Mouse (Mus musculus) adrenal gland, adult 2 months (tissue): Measurements from ENCODE around the gene Tpm1. TPM values are rescaled to one million over a fixed set of nuclear protein-coding genes. Genes with fewer than 3 reads are reported as not detected.

Experiments used
- DNase-seq: peaks from one replicate; pipeline ENCODE4 v3.0.0; 2021
- long read RNA-seq: library from polyadenylated mRNA; stranded (forward); transcript quantifications from one replicate; pipeline ENCODE4 v2.0.0, GENCODE M21; 2021
- polyA plus RNA-seq: library from polyadenylated mRNA; depleted of rRNA; stranded (reverse); fragments of >200 nt; gene quantifications from 2 replicates; pipeline ENCODE4 v1.2.3, GENCODE M21; 2012; rRNA removed
- total RNA-seq, 2 experiments: library from RNA; stranded (reverse); gene quantifications; 2 replicates each; pipeline ENCODE4 v1.2.3; 2021

Gene Tpm1
- total RNA-seq = 100 to 1,000 TPM; 144 to 271 TPM
- 30.7 and 42.3 TPM in 2 replicates for polyA plus RNA-seq
- long read RNA-seq, transcript Tpm1-215 (9 exons, 1,759 nt) = minor isoform, 12 of 92 reads
- long read RNA-seq, transcript Tpm1-216 (9 exons, 1,898 nt) = minor isoform, 10 of 92 reads
- long read RNA-seq, transcript Tpm1-212 (8 exons, 1,714 nt) = minor isoform, 20 of 92 reads
- long read RNA-seq, transcript Tpm1-211 (8 exons, 1,607 nt) = major isoform, 37 of 92 reads
- long read RNA-seq, partial matches to known transcripts = 3 of 92 reads
- long read RNA-seq, other reads (novel, unspliced or antisense) = 8 of 92 reads

GRCm38 (mm10) chr9:67049086-67049824, at the start of gene Tpm1:
Gene Tpm1 (minus strand): TSS chr9:67049406.
- DNase-seq = peak; percentile 80

GRCm38 (mm10) chr9:67094371-67094770, 45.2 kb upstream of the Tpm1 start:
- DNase-seq = no peak

DNA sequence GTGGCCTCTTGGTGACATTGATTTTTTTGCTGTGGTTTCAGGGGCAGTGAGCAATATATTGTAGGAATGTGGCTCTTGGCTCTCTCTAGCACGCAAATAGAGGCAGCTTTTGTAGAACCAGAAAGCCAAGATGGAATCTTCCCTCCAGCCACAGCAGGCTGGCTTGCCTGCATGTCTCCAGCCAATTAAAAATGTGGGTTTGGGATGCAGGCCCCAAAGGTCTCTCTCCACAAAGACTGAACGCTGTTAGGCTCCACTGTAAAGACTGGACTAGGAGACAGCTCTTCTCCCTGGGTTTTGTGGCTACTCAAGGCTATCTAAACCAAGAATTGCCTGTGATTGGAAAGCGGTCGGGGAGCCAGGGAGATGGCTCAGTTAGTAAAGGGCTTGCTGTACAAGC, 43.0 kb upstream of the Tpm1 start:
- no peak for DNase-seq

DNA sequence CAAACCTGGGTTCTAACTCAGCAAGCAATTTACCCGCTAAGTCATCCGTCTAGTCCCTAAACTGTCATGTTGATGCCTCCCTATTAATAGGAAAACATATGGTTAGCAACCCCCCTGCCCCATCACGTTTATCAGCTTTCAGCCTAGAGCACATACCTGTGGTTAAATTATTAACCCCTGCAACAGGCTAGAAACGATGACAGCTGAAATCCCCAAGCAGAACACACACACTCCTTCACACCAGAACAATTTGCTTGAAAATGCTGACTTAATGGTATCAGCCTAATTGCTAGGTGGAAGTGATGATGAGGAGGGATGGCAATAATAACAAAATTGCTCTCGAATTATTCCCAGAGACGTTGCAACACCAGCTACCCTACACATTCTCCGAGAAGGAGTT, 42.4 kb upstream of the Tpm1 start:
- no peak for DNase-seq

DNA sequence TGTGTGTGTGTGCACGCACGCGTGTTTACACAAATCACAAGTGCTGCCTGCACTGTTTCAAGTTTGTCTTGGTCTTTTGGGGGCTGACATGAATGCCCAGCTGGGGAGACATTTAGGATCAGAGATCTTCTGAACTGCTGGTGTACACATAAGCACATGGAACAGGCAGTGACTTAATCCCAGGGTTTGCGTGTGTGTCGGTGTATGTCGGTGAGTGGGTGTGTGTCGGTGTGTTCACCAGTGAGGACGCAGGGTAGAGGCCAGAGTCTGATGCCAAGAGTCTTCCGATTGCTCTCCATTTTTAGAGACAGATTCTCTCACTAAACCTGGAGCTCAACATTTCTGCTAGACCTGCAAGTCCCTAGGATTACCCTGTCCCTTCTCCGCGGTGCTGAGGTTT, 41.9 kb upstream of the Tpm1 start:
- DNase-seq = no peak

GRCm38 (mm10) chr9:67090633-67091045, 41.4 kb upstream of the Tpm1 start:
- DNase-seq = peak; percentile 47

GRCm38 (mm10) chr9:67089167-67089566, 40.0 kb upstream of the Tpm1 start:
- no peak for DNase-seq

- DNase-seq = no peak
Measured at GRCm38 (mm10) chr9:67083801-67084200, 34.6 kb upstream of the Tpm1 start.

- DNase-seq = peak; percentile 34
Measured at GRCm38 (mm10) chr9:67081688-67082087, 32.5 kb upstream of the Tpm1 start.

GRCm38 (mm10) chr9:67077658-67078319, 28.6 kb upstream of the Tpm1 start:
- no peak for DNase-seq

DNA sequence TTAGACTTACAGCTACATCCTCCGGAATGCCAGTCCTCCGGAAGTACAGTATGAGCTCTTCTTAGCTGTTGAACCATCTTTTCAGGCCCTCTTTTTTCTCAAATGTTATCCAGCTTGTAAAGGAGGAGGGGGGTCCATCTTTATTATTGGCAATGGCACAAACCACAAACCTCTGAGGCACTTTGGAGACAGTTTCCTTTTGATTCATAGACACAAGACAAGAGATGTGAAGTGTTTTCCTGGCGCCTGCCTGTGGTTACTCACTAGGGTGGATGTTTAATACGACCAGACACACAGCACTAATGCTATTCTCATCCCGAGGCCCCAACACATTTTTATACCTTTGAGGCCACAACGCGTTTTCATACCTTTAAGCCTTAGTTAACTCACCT, 28.1 kb upstream of the Tpm1 start:
- no peak for DNase-seq

- no peak for DNase-seq
Measured at GRCm38 (mm10) chr9:67072182-67072581, 23.0 kb upstream of the Tpm1 start.

DNA sequence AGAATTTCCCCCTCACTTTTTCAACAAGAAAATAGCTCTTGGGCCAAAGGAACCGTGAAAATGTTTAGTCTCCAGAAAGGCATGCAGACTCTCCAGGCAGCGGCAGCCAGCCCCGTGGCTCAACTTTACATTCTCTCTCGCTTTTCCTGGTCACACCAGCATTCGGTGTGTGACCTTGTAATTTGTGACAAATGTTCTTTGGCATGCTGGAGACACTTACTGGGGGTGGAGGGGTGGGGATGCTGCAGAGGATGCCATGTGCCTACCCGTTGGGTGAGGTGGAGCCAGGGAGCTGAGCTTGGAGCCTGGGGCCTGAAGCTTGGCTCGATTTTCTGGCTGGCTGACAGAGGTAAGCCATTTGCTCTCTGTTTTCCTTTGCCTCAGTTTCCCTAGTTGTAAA, 22.4 kb upstream of the Tpm1 start:
- peak; percentile 25 for DNase-seq

DNA sequence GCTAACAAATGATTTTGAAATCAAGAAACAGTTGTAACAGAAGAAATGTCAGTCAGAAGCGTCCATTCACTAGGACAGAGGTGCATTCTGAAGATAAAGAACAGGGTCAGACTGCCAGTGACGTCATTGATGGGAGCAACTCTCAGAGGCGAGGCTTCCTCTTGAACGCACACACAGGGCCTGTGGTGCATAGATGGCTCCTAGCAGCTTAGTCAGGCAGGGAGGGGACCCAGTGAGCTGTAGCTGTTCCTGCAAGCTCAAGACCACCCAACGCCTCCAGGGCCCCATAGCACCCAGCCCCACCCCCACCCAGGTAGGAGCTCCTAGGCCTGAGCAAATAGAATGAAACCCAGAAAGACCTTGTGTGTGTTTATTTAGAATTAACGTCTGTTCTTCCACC, 21.9 kb upstream of the Tpm1 start:
- no peak for DNase-seq

DNA sequence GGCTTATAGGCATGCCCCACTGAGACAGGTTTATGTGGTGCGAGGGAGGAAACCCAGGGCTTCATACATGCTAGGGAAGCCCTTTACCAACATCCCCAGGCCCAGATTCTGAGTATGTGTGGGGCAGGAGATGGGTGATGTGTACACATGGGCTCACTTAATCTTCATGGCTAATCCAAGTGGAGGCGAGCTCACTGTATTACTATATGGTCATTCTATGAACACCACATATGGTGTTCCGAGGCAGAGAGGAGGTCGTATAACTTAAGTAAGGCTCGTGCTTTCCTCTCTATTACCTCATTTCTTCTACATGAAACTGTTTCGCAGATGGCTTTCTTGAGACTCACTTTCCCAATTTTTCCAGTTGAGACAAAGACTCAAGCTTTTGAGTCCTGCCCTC, 17.4 kb upstream of the Tpm1 start:
- DNase-seq = no peak

DNA sequence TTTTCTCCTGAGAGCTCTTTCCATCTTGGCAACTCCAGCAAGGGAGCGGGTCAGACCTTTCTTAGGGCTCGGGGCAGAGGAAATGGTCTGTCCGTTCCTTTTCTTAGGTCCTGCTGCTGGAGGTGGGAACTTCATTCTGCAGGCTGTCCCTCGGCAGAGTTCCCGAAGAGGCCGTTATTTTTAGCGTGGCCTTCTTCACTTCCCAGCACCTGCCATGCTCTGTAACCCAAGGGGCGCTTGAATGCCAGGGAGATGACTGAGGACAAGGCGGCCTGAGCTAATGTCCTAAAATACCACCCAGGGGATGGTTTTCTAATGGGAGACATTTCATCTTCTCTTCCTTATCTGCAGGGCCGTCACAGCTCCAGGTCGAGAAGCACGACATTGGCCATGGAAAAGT, 10.5 kb upstream of the Tpm1 start:
- DNase-seq = no peak

DNA sequence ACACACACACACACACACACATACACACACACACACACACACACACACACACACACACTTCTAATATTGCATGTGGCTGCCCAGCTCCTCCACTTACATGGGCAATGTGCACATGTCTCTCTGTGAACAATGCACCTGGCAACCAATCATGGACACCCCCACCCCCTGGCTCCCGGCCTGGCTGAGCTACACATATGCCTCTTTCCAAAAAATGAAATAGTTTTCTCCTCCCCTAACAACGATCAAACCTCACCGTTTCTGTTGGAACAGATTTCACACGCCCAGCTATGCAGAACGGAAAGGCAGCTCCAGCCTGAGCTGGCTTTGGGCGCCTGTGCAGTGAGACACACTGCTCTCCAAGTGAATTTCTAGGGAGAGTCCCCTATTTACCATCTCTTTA, 9.2 kb upstream of the Tpm1 start:
- DNase-seq = no peak

DNA sequence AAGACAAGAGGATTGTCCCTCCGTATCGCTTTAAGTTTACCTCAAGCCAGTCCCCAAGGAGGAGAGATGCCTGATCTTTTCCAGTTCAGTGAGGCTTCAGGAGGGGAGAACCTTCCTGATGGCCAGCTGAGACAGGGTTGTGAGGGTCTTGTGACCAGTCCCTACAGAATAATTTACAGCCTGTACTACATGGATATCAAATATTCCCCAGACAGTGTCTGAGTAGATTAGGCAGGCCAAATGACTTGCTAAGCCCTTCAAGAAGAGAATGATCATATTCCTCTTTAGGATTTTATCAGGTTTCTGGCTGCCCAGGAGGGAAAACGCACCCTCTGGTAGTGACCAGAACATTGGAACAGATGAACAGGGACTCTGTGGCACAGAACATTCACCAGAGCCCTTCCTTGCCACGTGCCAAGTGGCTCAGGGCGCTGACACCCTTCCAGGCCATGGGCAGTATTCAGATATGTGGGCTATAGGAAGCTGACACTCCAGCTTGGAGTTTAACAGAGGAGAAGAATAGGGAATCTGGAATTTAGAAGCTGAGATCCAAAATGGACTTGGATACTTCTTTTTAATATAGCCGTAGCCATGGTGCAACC, 1.6 kb upstream of the Tpm1 start:
- no peak for DNase-seq

DNA sequence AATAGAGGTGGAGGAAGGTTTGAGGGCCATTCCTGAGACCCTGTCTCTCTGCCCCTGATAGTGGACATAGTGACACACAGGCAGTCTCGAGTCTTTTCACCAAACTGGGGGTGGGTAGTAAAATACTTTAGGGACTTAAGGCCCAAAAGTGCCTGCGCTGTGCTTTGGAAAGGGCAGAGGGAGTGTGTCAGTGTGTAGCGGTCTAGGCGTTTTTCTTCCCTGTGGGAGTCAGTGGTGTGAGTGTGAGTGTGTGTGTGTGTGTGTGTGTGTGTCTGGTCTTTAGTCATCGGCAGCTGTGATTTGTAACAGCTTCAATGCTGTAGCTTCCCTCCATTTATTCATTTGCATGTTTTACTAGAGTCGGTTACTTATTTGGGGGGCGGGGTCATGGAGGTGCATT, 630 bp upstream of the Tpm1 start:
- no peak for DNase-seq

GRCm38 (mm10) chr9:67048483-67049085, 622 bp downstream of the Tpm1 start:
- no peak for DNase-seq

GRCm38 (mm10) chr9:67047606-67048482, 1.4 kb downstream of the Tpm1 start:
- peak; percentile 49 for DNase-seq
